Mouse (Mus musculus): ENCODE data around the gene Ncln. TPM values are rescaled to one million over a fixed set of nuclear protein-coding genes. Genes with fewer than 3 reads are reported as not detected.
A peak's percentile ranks its signal among the peaks of the same experiment; 100 is the strongest.
"Not testable (repeated sequence)": the region's sequence is repeated elsewhere in the genome, so short reads cannot be mapped to it uniquely, and the experiment has no call there.

Ncln gene
- total RNA-seq, 2 experiments from 2014 or later, result 77.5 to 87.4 TPM

DNA sequence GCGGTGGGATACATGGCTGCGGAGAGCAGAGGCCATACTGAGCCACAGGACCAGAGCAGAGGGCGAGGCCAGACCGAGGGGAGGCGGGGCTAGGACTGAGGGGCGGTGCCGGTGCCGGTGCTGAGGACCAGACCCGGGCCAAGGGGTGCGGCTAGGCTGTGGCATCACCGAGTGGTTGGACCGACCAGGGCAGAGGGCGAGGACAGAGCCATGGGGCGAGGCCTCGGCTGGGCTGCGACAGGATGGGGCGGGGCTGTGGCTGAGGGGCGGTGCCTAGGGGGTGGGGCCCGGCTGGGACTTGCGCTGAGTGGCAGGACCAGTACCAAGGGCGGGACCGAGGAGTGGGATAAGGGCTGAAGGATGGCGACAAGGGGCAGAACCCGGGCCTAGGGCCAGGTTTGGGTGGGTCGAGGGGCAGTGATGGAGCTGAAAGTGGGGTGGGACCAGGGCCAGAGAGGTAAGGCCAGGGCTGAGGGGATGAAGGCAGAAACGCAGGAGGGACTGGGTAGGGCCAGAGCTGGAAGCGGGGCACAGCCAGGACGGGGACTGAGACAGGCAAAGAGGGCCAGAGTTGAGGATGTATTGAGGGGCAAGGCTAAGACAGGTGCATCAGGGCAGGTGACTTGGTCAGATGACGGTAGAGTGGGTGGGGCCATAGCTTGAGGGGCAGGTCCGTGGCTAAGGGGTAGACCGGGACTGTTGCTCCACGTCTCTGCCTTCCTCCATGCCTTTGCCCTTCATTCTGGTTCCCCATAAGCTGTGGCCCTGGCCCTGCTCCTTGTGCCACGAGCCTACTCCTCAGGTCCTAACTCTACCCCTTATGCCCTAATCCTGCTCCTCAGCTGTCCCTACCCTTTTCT, 31.6 kb downstream of the Ncln start:
- peak in 1 of 2 experiments; percentile 6 for DNase-seq (ENCODE audit: low spot score in 2 of 2)

DNA sequence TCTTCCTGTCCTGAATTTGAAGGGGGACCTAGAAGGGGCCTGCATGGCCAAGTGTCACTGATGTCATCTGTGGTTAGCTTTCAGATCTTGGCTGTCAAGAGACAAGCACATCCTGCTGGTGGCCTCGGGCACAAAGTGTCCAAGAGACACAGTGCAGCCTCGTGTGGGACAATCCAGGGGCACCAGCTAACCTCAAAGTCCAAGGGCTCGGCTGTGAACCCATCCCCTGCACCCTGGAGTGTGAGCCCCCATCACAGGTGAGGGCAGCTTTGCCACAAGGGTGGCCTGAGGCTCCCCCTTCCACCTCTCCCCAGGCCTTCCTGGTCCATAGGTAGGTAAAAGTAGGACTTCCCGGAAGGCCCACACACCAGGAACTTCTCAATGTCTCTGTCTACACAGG, 32.7 kb downstream of the Ncln start:
- DNase-seq (ENCODE audit: low spot score in 2 of 2), result no peak

- no peak for DNase-seq (ENCODE audit: low spot score in 2 of 2)
Measured at GRCm38 (mm10) chr10:81462917-81463316, 33.3 kb downstream of the Ncln start.

DNA sequence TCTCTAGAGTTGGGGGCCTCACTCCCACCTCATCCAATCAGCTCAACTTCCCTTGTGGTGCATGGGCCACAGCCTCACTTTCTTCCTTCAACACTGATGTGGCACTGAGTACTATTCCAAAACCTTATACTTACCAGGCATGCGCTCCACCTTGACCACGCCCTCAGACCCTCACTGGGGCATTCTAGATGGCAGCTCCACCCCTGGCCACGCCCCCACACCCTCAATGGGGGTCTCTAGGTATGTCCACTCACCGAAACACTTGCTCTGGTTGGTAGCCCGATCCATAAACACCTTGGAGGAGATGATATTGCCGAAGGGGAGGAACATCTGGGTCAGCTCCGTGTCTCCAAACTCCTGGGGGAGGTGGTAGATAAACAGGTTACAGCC, 33.8 kb downstream of the Ncln start:
- no peak for DNase-seq (ENCODE audit: low spot score in 2 of 2)

- no peak for DNase-seq (ENCODE audit: low spot score in 2 of 2)
Measured at GRCm38 (mm10) chr10:81461673-81462414, 34.3 kb downstream of the Ncln start.

DNA sequence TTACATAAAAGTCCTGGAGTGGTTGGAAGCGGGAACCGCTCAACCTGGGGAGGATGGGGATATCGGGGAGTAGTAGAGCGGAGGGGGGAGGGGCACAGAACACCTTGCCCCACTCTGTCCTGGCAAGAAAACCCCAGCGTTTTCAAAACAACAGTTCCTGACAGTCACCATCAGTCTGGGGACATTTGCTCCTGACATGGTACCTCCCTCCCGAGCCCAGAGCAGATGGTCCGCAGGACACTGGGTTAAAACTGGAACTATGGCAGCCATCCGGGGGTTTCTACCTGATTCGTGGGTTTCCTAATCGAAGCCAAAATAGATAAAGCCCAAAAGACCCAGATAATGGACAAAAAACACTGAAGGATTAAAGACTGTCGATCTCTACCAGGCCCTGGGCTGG, 35.2 kb downstream of the Ncln start:
- DNase-seq (ENCODE audit: low spot score in 2 of 2), result no peak

DNA sequence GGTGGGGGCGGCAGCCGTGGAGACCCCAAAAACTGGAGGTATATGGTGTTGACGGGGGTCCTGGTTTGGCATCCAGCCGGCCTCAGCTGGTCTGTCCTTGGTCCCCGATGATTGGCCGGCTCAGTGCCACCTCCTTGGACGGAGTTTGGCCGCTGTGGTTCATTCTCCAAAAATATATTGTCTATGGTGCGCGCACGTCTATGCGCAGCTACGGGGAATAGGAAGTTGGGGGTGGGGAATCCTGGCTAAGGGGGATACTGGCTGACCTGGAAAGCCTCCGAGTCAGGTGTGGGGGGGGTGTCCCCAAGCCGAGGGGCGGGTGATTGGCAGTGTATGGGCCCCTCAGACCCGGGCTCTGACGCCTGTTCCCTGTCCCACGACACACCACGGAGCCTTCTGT, 35.7 kb downstream of the Ncln start:
- DNase-seq (ENCODE audit: low spot score in 2 of 2), result no peak

- DNase-seq (ENCODE audit: low spot score in 2 of 2), result no peak
Measured at GRCm38 (mm10) chr10:81459399-81459798, 36.8 kb downstream of the Ncln start.

- peak; percentile 2 to 10 for DNase-seq (ENCODE audit: low spot score in 2 of 2)
Measured at GRCm38 (mm10) chr10:81458267-81458666, 37.9 kb downstream of the Ncln start.

DNA sequence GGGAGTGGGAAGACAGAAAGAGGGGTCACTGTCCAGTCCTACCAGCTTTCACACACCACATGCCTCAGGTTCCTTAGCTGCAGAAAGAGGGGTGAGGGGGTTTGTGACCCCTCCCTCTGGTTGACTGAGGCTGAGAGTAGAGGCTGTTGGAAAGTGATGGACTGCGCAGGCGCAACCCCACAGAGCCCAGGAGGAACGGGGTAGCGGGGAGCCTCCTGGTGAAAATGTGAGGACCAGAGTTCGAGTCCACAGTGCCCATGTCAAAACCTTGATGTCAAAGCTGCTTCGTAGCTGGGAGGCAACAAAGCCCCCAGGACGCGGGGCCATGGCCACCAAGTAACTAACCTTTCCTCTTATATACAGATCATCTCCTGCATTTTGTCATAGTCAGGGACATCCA, 38.6 kb downstream of the Ncln start:
- DNase-seq (ENCODE audit: low spot score in 2 of 2), result no peak

- DNase-seq (ENCODE audit: low spot score in 2 of 2), result no peak
Measured at GRCm38 (mm10) chr10:81456983-81457563, 39.1 kb downstream of the Ncln start.

- no peak for DNase-seq (ENCODE audit: low spot score in 2 of 2)
Measured at GRCm38 (mm10) chr10:81455181-81455895, 40.9 kb downstream of the Ncln start, which contains the start of gene Nfic. Gene Nfic (minus strand): TSS chr10:81455635.

DNA sequence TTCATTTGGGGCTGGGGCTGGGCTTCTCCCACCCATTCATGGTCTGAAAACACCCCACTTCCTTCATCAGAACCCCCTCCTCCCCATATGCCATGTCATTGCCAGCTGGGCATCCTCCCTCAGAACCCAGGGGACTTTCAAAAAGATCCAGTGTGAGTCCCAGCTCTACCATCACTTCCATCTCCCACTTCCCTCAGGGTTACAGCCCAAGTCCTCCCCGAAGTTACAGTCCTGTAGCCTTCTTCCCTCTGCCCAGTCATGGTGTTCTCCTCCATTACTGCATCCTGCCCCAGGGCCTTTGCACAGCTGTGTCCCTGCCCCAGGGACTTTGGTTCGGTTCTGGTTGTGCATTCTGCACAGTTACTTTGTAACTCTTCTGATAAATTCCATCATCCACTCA, 42.1 kb downstream of the Ncln start:
- DNase-seq (ENCODE audit: low spot score in 2 of 2), result no peak

GRCm38 (mm10) chr10:81452947-81453288, 43.3 kb downstream of the Ncln start:
- no peak for DNase-seq (ENCODE audit: low spot score in 2 of 2)

- DNase-seq (ENCODE audit: low spot score in 2 of 2), result peak in 1 of 2 experiments; percentile 6
Measured at GRCm38 (mm10) chr10:81452237-81452946, 43.8 kb downstream of the Ncln start.

DNA sequence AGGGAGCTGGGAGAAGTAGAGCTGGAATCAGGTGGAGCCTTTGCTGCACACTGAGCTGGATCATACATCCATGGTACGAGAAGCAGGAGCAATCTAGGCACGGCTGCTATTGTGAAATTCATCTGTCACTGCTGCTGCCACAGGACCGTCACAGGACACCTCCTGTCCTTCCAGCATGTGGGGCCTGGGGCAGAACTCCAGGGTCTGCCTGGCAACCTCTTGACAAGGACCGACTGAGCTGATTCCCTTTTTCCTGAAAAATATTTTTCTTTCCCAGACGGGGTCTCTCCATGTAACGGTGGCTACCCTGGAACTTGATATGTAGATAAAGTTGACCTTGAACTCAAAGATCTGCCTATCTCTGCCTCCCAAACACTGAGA, 44.8 kb downstream of the Ncln start:
- peak in 1 of 2 experiments; percentile 3 for DNase-seq (ENCODE audit: low spot score in 2 of 2)

- no peak for DNase-seq (ENCODE audit: low spot score in 2 of 2)
Measured at GRCm38 (mm10) chr10:81450641-81451364, 45.4 kb downstream of the Ncln start.

- DNase-seq (ENCODE audit: low spot score in 2 of 2), result peak in 1 of 2 experiments; percentile 91
Measured at GRCm38 (mm10) chr10:81450140-81450539, 46.1 kb downstream of the Ncln start.

DNA sequence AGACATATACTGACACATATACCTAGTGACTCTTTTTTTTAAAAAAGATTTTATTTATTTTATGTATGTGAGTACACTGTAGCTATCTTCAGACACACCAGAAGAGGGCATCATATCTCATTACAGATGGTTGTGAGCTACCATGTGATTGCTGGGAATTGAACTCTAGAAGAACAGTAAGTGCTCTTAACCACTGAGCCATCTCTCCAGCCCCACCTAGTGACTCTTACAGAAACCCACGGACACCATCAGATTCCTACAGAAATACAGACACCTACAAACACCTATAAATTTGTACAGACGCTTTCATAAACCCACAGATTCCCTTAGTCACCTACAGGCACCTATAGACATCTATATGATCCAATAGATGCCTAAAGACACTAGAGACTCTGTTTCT, 50.7 kb downstream of the Ncln start:
- not testable (repeated sequence) for DNase-seq (ENCODE audit: low spot score in 2 of 2)

GRCm38 (mm10) chr10:81441019-81441418, 55.2 kb downstream of the Ncln start:
- DNase-seq (ENCODE audit: low spot score in 2 of 2), result no peak

All from layer of hippocampus, adult 18-20 months (tissue).